In the genomic region with DNA sequence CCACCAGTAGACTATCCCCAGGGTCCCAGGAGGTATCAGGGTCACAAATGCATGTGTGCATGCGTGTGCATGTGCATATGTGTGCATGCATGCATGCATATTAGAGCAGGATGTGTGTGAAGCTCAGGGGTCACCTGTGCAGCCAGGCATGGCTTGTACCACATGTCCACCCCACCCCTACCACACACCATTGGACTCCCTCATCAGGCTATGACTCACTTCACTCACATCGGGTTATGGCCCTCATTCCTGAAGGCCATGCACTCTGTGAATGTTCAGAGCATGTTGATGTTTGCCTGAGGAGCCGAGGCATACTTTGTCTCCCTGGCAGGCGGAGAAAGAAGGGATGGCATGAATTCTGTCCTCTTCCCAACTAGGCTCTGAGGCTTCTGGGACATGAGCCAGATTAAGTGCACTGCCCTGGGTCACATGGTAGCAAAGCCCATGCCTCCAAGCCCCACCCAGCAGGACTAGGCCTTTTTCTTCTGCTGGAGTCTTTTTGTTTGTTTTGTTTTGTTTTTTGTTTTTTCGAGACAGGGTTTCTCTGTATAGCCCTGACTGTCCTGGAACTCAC, we compare ENCODE assay signal across 8 mouse cellular contexts. TPM values are rescaled to one million over a fixed set of nuclear protein-coding genes. Genes with fewer than 3 reads are reported as not detected.
DNase-seq lines count a peak whose midpoint lies in the region; ATAC-seq and TF ChIP-seq lines count a peak whose summit lies in the region.
"Had no signal": no experiment of that assay in that cellular context is flagged by ENCODE, and none has a peak within 500 bp of the region (broad histone marks: within the 10 kb centered on the region; RNA-seq: fewer than 3 reads in every experiment).

No protein-coding gene starts in this region.

- H3K9ac ChIP-seq in hindbrain, postnatal 0 days (replicated peaks; ENCODE audit: low read length), result no peak overlapping the region
- no peak overlapping the region for H3K9ac ChIP-seq in hindbrain, embryonic 12.5 days

- WGBS in hindbrain, postnatal 0 days, result 61% methylated on average over 5 of the region's 5 CpGs
- WGBS in hindbrain, embryonic 12.5 days, result 80% methylated on average over 5 of the region's 5 CpGs

- no peak overlapping the region for H3K4me2 ChIP-seq in hindbrain, postnatal 0 days (ENCODE audit: low read depth, low read length)
- no peak overlapping the region for H3K4me2 ChIP-seq in hindbrain, embryonic 12.5 days (replicated peaks)

- peak; percentile 53 for DNase-seq in hindbrain, postnatal 0 days (ENCODE audit: low spot score)
- DNase-seq in 3134 (ENCODE audit: extremely low read depth, insufficient read length, low spot score), result peak; percentile 25
- DNase-seq in adipocyte (ENCODE audit: low spot score), result peak; percentile 97
- peak; percentile 18 for DNase-seq in kidney, postnatal 10 days
- no peak for DNase-seq in embryo, embryonic 10 days (ENCODE audit: low spot score)
- DNase-seq in T-cell, adult 2 months (ENCODE audit: low spot score), result no peak

- H3K27me3 ChIP-seq in hindbrain, postnatal 0 days (ENCODE audit: insufficient read depth, low read length), result no peaks in the 10 kb centered on the region
- no peaks in the 10 kb centered on the region for H3K27me3 ChIP-seq in hindbrain, embryonic 12.5 days

- H3K36me3 ChIP-seq in hindbrain, postnatal 0 days (ENCODE audit: insufficient read depth, low read length), result no peaks in the 10 kb centered on the region
- no peaks in the 10 kb centered on the region for H3K36me3 ChIP-seq in hindbrain, embryonic 12.5 days

- ATAC-seq in hindbrain, postnatal 0 days, result peak; percentile 59; the same call in 1 of the 2 replicates
- no peak for ATAC-seq in hindbrain, embryonic 12.5 days (ENCODE audit: low FRiP score)
- ATAC-seq: CD4-positive, CD25-positive, alpha-beta regulatory T cell, adult 4 months had no signal

- H3K4me1 ChIP-seq in hindbrain, postnatal 0 days (ENCODE audit: insufficient read depth, low read length), result peaks cover 4% of the 10 kb centered on the region; the same call in 1 of the 2 replicates
- peaks cover 3% of the 10 kb centered on the region; the same call in 1 of the 2 replicates for H3K4me1 ChIP-seq in hindbrain, embryonic 12.5 days

- no peak overlapping the region for H3K4me3 ChIP-seq in hindbrain, postnatal 0 days (ENCODE audit: low read length)
- no peak overlapping the region for H3K4me3 ChIP-seq in hindbrain, embryonic 12.5 days

- no peaks in the 10 kb centered on the region for H3K9me3 ChIP-seq in hindbrain, postnatal 0 days (ENCODE audit: low read length)
- H3K9me3 ChIP-seq in hindbrain, embryonic 12.5 days (replicated peaks), result no peaks in the 10 kb centered on the region

- no peak overlapping the region for H3K27ac ChIP-seq in hindbrain, postnatal 0 days
- no peak overlapping the region for H3K27ac ChIP-seq in hindbrain, embryonic 12.5 days

- no peak for TF ChIP-seq CTCF in hindbrain, postnatal 0 days (IDR thresholded peaks at IDR 0.05; ENCODE audit: low read depth)

RNA-seq across cellular contexts. Expression of gene Bsn, which starts 17.3 kb away (rescaled TPM):
- 53.9 and 60.7 TPM in 2 replicates for total RNA-seq in hindbrain, postnatal 0 days (2014; rRNA removed)
- 6.5 and 7.4 TPM in 2 replicates for polyA plus RNA-seq in hindbrain, postnatal 0 days (2015; fragmentation: Nextera tagmentation; extraction: Ambion mirVana)
- polyA plus RNA-seq in hindbrain, embryonic 12.5 days (2016; fragmentation: Nextera tagmentation; extraction: Ambion mirVana), result 5.4 and 6.1 TPM in 2 replicates

Comparison
In these comparisons a context has a peak if more than half of its experiments do, and no peak if none do; other contexts are left out.
1. DNase-seq: peak in hindbrain, postnatal 0 days (single experiment), 3134 (single experiment), adipocyte (single experiment) and kidney, postnatal 10 days (single experiment); none in embryo, embryonic 10 days (single experiment) and T-cell, adult 2 months (single experiment).